Mouse (Mus musculus) ES-Bruce4 (cell line): ENCODE measurements around the gene Wnt3a.

ENCODE experiments used
- CTCF ChIP-seq: IDR thresholded peaks from one replicate; pipeline ENCODE4 v1.8.1; 2011; ENCODE audit warnings: low read depth, low read length
- POLR2A ChIP-seq: IDR thresholded peaks from one replicate; pipeline ENCODE4 v1.8.1; 2011; ENCODE audit warnings: low read length; ENCODE audit not compliant: insufficient read depth

DNA sequence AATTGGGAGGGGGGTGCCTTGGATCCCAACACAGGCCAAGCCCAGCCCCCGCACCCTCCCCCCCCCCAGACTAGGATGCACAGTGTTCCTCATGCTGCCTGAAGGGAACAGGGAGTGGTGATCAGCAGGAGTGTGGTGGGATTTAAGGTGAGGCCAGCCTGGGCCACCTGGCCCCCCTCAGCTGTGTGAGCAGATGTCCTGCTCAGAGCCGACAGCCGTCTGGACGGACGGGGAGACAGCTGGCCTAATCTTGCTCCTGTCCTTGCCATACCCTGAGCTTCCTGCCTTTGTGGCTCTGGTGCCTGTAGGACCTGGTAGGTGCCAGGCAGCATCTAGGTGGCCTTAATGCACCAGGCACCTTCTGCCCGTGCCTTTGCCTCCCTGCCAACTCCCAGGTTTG is 21.5 kb upstream of the Wnt3a start:
- TF ChIP-seq CTCF (no peak), POLR2A (no peak)
